Mouse (Mus musculus) heart, embryonic 15.5 days (tissue): ENCODE results near the gene Fkbp2. TPM values are rescaled to one million over a fixed set of nuclear protein-coding genes. Genes with fewer than 3 reads are reported as not detected.

ENCODE experiments used
- ATAC-seq: fragments of 200-750 bp; cut with Nextera tagmentation; replicated peaks from 2 replicates; pipeline ENCODE4 v1.8.0; 2017; ENCODE audit warnings: low read depth, moderate TSS enrichment; ENCODE audit not compliant: insufficient number of reproducible peaks, insufficient read depth, low FRiP score
- H3K27ac ChIP-seq: fragments of 300-500 bp; sonication (generic); 2 replicates; pipeline ENCODE4 v1.5.1; 2015; ENCODE audit warnings: mild to moderate bottlenecking, inconsistent platforms
- H3K27me3 ChIP-seq: fragments of 300-500 bp; sonication (generic); 2 replicates; pipeline ENCODE4 v1.6.1; 2015; ENCODE audit warnings: inconsistent platforms
- H3K36me3 ChIP-seq: fragments of 300-500 bp; sonication (generic); 2 replicates; pipeline ENCODE4 v1.6.1; 2015; ENCODE audit warnings: mild to moderate bottlenecking, inconsistent platforms
- H3K4me1 ChIP-seq: fragments of 300-500 bp; sonication (generic); replicated peaks from 2 replicates; pipeline ENCODE4 v1.6.1; 2015; ENCODE audit warnings: inconsistent platforms
- H3K4me2 ChIP-seq: fragments of 300-500 bp; sonication (generic); 2 replicates; pipeline ENCODE4 v1.6.1; 2015; ENCODE audit warnings: inconsistent platforms, mild to moderate bottlenecking, moderate library complexity
- H3K4me3 ChIP-seq: fragments of 300-500 bp; sonication (generic); 2 replicates; pipeline ENCODE4 v1.5.1; 2015; ENCODE audit warnings: mild to moderate bottlenecking, inconsistent platforms
- H3K9ac ChIP-seq: fragments of 300-500 bp; sonication (generic); 2 replicates; pipeline ENCODE4 v1.6.1; 2015; ENCODE audit warnings: mild to moderate bottlenecking, inconsistent platforms
- H3K9me3 ChIP-seq: fragments of 300-500 bp; sonication (generic); replicated peaks from 2 replicates; pipeline ENCODE4 v1.6.1; 2016; ENCODE audit warnings: inconsistent platforms
- WGBS: fragments of 180-500 bp; shearing (Covaris S2); methylation state at CpG from one replicate; pipeline ENCODE4 v1.1.7; 2015; ENCODE audit warnings: mixed read lengths; 5-methylcytosine and 5-hydroxymethylcytosine counted together
- polyA plus RNA-seq: library from polyadenylated mRNA; unstranded; fragments of >200 nt; fragmentation: Nextera tagmentation; extraction: Ambion mirVana; gene quantifications from 2 replicates; pipeline ENCODE4 v1.2.1, GENCODE M21; 2015

Fkbp2 gene
- polyA plus RNA-seq, 1 experiment from 2014 or later: 77.0 TPM

DNA sequence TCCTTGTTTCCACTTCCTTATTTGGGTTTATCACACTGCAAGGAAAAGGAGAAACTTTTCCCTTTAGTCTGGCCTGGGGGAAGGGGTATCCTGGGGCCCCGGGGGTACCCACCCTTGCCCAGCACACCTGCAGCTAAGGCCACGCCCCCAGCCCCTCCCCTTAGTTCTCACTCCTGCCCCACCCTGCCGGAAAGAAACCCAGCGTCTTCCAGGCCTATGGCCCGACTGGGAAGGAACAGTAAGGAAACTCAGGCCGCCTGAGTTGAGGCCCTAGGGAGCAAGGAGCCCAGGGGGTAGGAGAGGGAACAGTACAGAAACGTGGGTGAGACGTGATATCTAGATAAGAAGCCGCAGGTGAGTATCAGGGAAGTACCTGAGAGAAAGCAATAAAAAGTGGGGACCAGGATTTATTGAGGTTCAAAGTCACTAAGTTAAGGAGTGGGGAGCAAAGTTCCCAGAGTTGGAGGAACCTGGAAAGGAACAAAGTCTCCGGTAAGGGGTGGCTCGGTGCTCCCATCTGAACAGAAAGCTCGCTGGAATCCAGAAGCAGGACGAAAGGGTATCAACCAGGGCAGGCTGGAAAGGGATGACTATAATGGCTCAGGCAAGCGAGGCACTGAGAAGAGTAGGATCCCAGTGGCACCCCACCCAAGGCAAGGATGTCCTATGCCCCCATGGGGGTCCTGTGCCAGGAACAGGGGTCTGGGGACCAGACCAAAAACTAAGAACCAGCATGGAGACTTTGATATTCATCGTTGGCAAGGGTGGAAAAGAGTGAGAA is 11.6 kb downstream of the Fkbp2 start:
- Histone ChIP-seq H3K9ac (peak overlapping the region; percentile 75), H3K4me2 (peak overlapping the region; percentile 79), H3K9me3 (no peaks in the 10 kb centered on the region), H3K4me3 (peak overlapping the region; percentile 62), H3K36me3 (peaks cover 10% of the 10 kb centered on the region; the same call in 1 of the 2 replicates), H3K27ac (no peak overlapping the region), H3K27me3 (no peaks in the 10 kb centered on the region), H3K4me1 (peaks cover 33% of the 10 kb centered on the region)
- WGBS: 16% methylated on average over 15 of the region's 15 CpGs
- ATAC-seq: no peak

DNA sequence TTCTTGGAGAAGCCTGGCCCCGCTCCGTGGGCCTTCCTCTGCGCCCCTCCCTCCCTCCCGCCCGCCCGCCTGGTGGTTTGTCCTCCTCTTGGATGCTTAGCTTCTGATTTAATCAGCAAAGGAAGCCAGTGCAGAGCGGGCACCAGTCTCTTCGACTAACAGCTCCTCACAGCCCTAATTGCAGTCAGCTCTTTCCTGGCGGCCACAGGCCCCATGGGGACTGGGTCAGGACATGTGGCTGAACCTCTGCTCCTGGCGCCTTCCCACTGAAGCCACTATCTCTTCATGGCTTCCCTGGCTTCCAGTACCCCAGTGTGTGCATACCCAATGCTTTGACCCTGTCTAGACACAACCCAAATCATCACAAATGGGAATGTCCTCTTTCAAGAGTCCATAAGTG is 23.8 kb downstream of the Fkbp2 start:
- no peak for ATAC-seq
- no peak overlapping the region for H3K4me3 ChIP-seq
- no peak overlapping the region for H3K4me2 ChIP-seq
- H3K36me3 ChIP-seq: peaks cover 50% of the 10 kb centered on the region; the same call in 1 of the 2 replicates
- WGBS: 82% methylated on average over 10 of the region's 10 CpGs
- H3K9me3 ChIP-seq: no peaks in the 10 kb centered on the region
- H3K9ac ChIP-seq: 0 out of 2 replicates have a peak overlapping the region, but pooled peaks have one; percentile 14
- H3K4me1 ChIP-seq: peaks cover 43% of the 10 kb centered on the region
- H3K27ac ChIP-seq: no peak overlapping the region
- no peaks in the 10 kb centered on the region for H3K27me3 ChIP-seq

DNA sequence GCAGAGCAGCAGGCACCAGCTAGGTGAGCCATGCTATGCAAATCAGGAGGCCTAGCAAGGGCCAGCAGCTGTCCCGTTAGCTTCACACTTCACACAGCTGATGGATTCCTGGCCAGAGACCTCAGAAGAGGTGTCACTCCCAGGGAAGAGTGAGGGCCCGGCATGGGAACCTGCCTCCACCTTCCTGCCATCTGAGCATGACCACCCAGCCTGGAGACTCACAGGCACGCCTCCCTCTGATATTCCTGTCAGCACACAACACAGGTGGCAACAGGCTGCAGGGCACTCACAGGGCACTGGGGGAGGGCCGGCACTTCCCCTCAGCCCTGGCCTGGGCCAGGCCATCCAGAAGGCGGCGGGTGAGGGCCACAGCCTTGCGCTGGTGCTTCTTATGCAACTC is 24.9 kb downstream of the Fkbp2 start:
- ATAC-seq: no peak; the same call in 1 of the 2 replicates
- Histone ChIP-seq H3K27me3 (no peaks in the 10 kb centered on the region), H3K4me2 (0 out of 2 replicates have a peak overlapping the region, but pooled peaks have one; percentile 5), H3K27ac (peak overlapping the region; percentile 45), H3K4me3 (no peak overlapping the region), H3K4me1 (peaks cover 43% of the 10 kb centered on the region), H3K36me3 (peaks cover 49% of the 10 kb centered on the region; the same call in 1 of the 2 replicates), H3K9ac (0 out of 2 replicates have a peak overlapping the region, but pooled peaks have one; percentile 14), H3K9me3 (no peaks in the 10 kb centered on the region)
- WGBS: 40% methylated on average over 7 of the region's 7 CpGs

DNA sequence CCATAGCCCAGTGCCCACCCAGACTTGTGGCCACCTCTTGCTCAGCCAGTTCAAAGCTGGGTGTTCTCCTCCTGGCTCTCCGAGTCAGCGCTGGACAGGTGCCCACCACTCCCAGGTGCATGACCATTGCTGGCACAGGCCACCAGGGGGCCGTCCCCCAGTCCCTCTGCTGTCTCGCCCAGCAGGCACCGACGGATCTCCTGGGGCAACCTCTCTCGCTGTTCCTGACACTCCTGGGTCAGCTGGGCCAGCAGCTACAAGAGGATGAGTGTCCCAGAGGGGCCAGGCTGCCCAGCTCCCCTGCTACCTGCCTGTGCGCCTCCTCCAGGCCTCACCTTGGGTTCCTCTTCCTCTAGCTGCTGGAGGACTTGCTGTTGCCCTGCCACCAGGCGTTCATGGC is 26.3 kb downstream of the Fkbp2 start:
- no peaks in the 10 kb centered on the region for H3K9me3 ChIP-seq
- 56% methylated on average over 9 of the region's 9 CpGs for WGBS

DNA sequence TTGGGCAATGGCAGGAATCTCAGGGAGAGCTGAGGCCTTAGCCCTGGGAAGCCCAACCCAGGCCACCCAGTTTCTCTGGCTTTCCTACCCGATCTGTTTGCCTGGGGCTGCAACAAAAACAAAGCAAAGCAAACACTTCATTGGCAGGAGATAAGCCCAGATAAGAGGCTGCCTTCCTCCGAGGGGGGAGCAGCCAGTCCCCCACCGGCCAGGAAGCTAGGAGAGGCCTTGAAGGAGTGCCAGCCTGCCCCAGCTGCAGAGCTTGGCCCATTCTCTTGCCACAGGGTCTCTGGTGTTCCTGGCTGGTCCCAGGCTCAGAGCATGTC is 27.6 kb downstream of the Fkbp2 start:
- peak overlapping the region; percentile 99 for H3K27ac ChIP-seq
- peaks cover 50% of the 10 kb centered on the region for H3K4me1 ChIP-seq
- H3K4me2 ChIP-seq: peak overlapping the region; percentile 83
- ATAC-seq: no peak
- WGBS: 4% methylated on average over 3 of the region's 3 CpGs
- peak overlapping the region; percentile 70 for H3K4me3 ChIP-seq
- H3K27me3 ChIP-seq: no peaks in the 10 kb centered on the region
- H3K9me3 ChIP-seq: no peaks in the 10 kb centered on the region
- peaks cover 23% of the 10 kb centered on the region; the same call in 1 of the 2 replicates for H3K36me3 ChIP-seq
- H3K9ac ChIP-seq: peak overlapping the region; percentile 83; the same call in 1 of the 2 replicates

More for the DNA sequence above, 26.3 kb downstream of the Fkbp2 start:
- Histone ChIP-seq H3K9ac (no peak overlapping the region), H3K4me3 (no peak overlapping the region), H3K4me2 (no peak overlapping the region), H3K4me1 (peaks cover 50% of the 10 kb centered on the region), H3K27ac (no peak overlapping the region; the same call in 1 of the 2 replicates), H3K27me3 (no peaks in the 10 kb centered on the region), H3K36me3 (peaks cover 36% of the 10 kb centered on the region; the same call in 1 of the 2 replicates)
- ATAC-seq: no peak

DNA sequence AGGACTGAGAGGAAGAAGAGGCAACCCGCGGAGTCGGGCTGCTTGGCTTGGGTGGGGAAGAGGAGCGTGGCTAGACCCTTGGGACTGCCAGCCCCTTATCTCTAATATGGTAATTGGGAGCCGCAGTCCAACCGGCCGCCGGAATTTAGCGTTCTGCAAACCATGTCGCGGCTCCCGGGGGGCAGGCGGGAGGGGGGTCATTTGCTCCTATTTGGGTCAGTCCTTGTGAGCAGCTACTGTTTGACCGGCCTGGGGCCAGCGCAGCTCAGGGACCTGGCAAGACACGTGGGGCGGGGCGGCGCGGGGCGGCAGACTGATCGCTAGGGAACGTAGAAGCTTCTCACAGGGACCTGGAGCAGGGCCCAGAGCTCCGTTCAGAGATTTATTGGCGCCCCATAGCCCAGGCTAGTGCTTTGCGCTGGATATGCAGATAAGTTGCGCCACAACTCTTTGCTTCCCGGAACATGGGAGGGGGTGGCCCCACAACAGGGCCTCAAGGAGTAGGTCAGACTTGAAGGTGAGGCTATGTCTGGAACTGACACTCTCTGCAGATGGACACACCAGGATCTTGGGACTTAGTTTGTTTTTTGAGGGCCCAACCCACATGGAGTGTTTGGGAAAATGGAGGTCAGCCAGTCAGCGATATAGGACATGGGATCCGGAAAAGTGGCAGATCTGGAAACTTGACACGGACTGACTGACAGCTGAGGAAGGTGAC is 28.1 kb downstream of the Fkbp2 start:
- Histone ChIP-seq H3K36me3 (peaks cover 18% of the 10 kb centered on the region; the same call in 1 of the 2 replicates), H3K9ac (peak overlapping the region; percentile 83), H3K4me2 (peak overlapping the region; percentile 83), H3K27me3 (no peaks in the 10 kb centered on the region), H3K4me3 (peak overlapping the region; percentile 70), H3K9me3 (no peaks in the 10 kb centered on the region), H3K4me1 (peaks cover 50% of the 10 kb centered on the region), H3K27ac (peak overlapping the region; percentile 99)
- 1% methylated on average over 31 of the region's 31 CpGs for WGBS
- peak; percentile 57 for ATAC-seq

DNA sequence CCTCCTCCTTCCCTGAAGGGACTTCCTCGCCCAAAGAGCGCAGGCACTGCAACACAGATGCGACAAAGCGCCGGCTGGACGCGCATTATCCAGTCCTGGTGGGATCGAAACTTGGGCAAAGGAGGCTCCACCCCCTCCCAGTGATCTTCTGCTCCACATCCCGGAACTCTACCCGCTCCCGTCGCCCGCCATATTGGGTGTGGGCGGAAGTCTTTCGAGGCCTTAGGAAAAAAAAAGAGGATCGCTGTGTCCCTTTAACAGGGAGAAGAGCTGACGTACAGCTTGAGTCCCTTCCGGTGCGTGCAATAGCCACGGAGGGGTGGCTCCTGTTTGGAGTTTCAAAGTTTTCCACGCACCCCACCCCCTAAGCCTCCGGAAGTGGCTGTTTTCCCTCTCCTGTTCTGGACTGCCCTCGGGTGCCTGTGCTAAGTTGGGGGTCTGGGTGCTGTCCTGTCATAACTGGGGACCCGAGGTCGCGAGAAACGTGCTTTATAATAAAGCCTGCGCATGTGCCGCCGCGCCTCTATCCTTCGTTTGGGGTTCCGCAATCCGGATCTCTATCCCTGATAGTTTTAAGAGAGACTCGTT is 28.8 kb downstream of the Fkbp2 start:
- peak; percentile 74 for ATAC-seq
- H3K27ac ChIP-seq: peak overlapping the region; percentile 99
- H3K4me2 ChIP-seq: peak overlapping the region; percentile 83
- H3K4me1 ChIP-seq: peaks cover 49% of the 10 kb centered on the region
- peak overlapping the region; percentile 70 for H3K4me3 ChIP-seq
- H3K27me3 ChIP-seq: no peaks in the 10 kb centered on the region
- peak overlapping the region; percentile 83 for H3K9ac ChIP-seq
- under 1% methylated on average over 35 of the region's 35 CpGs for WGBS
- H3K36me3 ChIP-seq: peaks cover 17% of the 10 kb centered on the region; the same call in 1 of the 2 replicates
- H3K9me3 ChIP-seq: no peaks in the 10 kb centered on the region

DNA sequence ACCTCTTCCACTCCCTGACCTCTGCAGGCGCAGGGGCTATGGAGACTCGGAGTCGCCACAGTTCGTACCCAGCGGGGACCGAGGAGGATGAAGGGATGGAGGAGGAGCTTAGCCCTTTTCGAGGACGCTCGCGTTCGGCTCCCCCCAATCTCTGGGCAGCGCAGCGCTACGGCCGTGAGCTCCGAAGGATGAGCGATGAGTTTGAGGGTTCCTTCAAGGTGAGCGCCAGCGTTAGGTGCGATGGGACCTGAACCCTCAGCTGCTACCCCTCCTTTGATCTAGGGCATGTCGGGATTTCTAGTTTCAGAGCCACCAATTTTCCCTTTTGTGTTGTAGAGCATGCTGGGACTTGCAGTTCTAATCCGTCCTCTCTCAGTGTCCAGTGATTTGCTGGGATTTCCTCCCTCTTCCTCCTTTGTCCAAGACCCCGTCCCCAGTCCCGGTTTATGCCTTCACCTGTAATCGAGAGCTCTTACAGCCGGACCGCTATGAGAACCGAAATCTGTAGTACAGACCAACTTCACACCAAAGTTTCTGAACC is 29.6 kb downstream of the Fkbp2 start:
- H3K4me3 ChIP-seq: peak overlapping the region; percentile 70
- H3K27me3 ChIP-seq: no peaks in the 10 kb centered on the region
- no peaks in the 10 kb centered on the region for H3K9me3 ChIP-seq
- H3K4me1 ChIP-seq: peaks cover 42% of the 10 kb centered on the region
- H3K36me3 ChIP-seq: peaks cover 22% of the 10 kb centered on the region; the same call in 1 of the 2 replicates
- H3K9ac ChIP-seq: peak overlapping the region; percentile 83
- H3K27ac ChIP-seq: peak overlapping the region; percentile 99
- peak; percentile 19 for ATAC-seq
- H3K4me2 ChIP-seq: peak overlapping the region; percentile 83
- under 1% methylated on average over 28 of the region's 28 CpGs for WGBS

DNA sequence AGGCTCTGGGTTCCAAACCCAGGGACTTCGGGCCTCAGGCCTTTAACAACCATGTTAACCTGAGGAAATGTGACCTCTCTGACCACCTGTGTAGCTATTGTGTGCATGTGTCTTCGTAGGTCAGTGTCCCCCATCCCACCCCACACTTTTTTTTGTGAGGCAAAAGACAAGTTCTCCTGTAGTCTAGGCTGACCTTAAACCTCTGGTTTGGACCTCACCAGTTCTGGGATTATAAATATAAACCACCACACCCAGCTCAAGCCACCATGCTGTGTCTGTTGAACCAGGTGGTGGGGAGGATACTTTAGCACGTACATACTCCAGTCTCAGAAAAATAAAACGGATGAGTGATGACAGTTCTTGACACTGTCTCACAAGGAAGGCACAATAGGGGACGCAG is 30.4 kb downstream of the Fkbp2 start:
- H3K9ac ChIP-seq: peak overlapping the region; percentile 83; the same call in 1 of the 2 replicates
- H3K27ac ChIP-seq: peak overlapping the region; percentile 99
- WGBS: 62% methylated on average over 5 of the region's 5 CpGs

DNA sequence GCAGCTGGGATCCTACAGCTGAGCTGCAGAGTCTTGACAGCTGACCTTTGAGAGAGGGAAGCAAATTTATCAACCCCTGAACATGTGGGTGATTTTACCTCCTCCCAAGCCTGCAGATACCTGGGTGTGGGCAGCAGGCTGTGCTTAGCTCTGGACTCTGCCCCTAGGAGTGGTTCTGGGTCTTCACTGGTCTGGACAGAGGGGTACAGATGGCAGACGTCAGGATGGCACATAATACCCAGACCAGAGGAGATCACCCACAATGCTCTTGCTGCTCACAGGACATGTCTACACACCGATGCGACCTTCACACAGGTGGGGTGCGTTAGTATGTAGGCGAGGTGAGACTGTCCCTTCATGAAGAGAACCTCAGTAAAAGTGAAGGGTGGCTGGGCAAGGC is 30.8 kb downstream of the Fkbp2 start:
- Histone ChIP-seq H3K9me3 (no peaks in the 10 kb centered on the region), H3K36me3 (peaks cover 14% of the 10 kb centered on the region; the same call in 1 of the 2 replicates), H3K27ac (no peak overlapping the region; the same call in 1 of the 2 replicates), H3K4me3 (no peak overlapping the region), H3K4me2 (no peak overlapping the region), H3K4me1 (peaks cover 31% of the 10 kb centered on the region), H3K9ac (no peak overlapping the region), H3K27me3 (no peaks in the 10 kb centered on the region)
- no peak for ATAC-seq
- 89% methylated on average over 5 of the region's 5 CpGs for WGBS

More for the DNA sequence above, 30.4 kb downstream of the Fkbp2 start:
- Histone ChIP-seq H3K27me3 (no peaks in the 10 kb centered on the region), H3K4me3 (peak overlapping the region; percentile 70), H3K4me1 (peaks cover 35% of the 10 kb centered on the region), H3K9me3 (no peaks in the 10 kb centered on the region), H3K36me3 (peaks cover 18% of the 10 kb centered on the region; the same call in 1 of the 2 replicates), H3K4me2 (peak overlapping the region; percentile 83)
- no peak for ATAC-seq
